Mouse (Mus musculus) midbrain, embryonic 12.5 days (tissue): ENCODE results near the gene Olfr347. TPM values are rescaled to one million over a fixed set of nuclear protein-coding genes. Genes with fewer than 3 reads are reported as not detected.

ENCODE experiments used
- ATAC-seq: fragments of 200-750 bp; cut with Nextera tagmentation; 2 replicates; pipeline ENCODE4 v1.8.0; 2017; ENCODE audit warnings: low read depth, moderate TSS enrichment, moderate library complexity; ENCODE audit not compliant: low FRiP score
- H3K27ac ChIP-seq: fragments of 300-500 bp; sonication (generic); replicated peaks from 2 replicates; pipeline ENCODE4 v1.5.1; 2016; ENCODE audit warnings: mild to moderate bottlenecking
- H3K27me3 ChIP-seq: fragments of 300-500 bp; sonication (generic); 2 replicates; pipeline ENCODE4 v1.6.1; 2016; ENCODE audit warnings: mild to moderate bottlenecking
- H3K36me3 ChIP-seq: fragments of 300-500 bp; sonication (generic); 2 replicates; pipeline ENCODE4 v1.6.1; 2016
- H3K4me1 ChIP-seq: fragments of 300-500 bp; sonication (generic); 2 replicates; pipeline ENCODE4 v1.6.1; 2016
- H3K4me2 ChIP-seq: fragments of 300-500 bp; sonication (generic); replicated peaks from 2 replicates; pipeline ENCODE4 v1.6.1; 2016; ENCODE audit warnings: mild to moderate bottlenecking, moderate library complexity
- H3K4me3 ChIP-seq: fragments of 300-500 bp; sonication (generic); 2 replicates; pipeline ENCODE4 v1.5.1; 2016; ENCODE audit warnings: mild to moderate bottlenecking
- H3K9ac ChIP-seq: fragments of 300-500 bp; sonication (generic); replicated peaks from 2 replicates; pipeline ENCODE4 v1.6.1; 2016; ENCODE audit warnings: mild to moderate bottlenecking, moderate library complexity
- H3K9me3 ChIP-seq: fragments of 300-500 bp; sonication (generic); 2 replicates; pipeline ENCODE4 v1.6.1; 2016; ENCODE audit warnings: mild to moderate bottlenecking
- whole genome bisulfite sequencing: fragments of 180-500 bp; shearing (Covaris S2); methylation state at CpG from one replicate; pipeline ENCODE4 v1.1.7; 2016; 5-methylcytosine and 5-hydroxymethylcytosine counted together
- polyA plus RNA-seq: library from polyadenylated mRNA; unstranded; fragments of >200 nt; fragmentation: Nextera tagmentation; extraction: Ambion mirVana; gene quantifications from 2 replicates; pipeline ENCODE4 v1.2.1, GENCODE M21; 2016

Gene Olfr347
- polyA plus RNA-seq, result not detected in 2 replicates

GRCm38 (mm10) chr2:36731602-36732001 is at the start of gene Olfr347:
Olfr347 (plus strand) TSS chr2:36731902.
- no peak for ATAC-seq
- H3K4me3 ChIP-seq, result no peak within 1 kb of the TSS
- no peak within 1 kb of the TSS for H3K27ac ChIP-seq
- H3K9ac ChIP-seq, result no peak within 1 kb of the TSS
- peaks cover 18% of the 10 kb centered on the region for H3K9me3 ChIP-seq
- H3K36me3 ChIP-seq, result no peaks in the 10 kb centered on the region
- H3K4me1 ChIP-seq, result no peaks in the 10 kb centered on the region
- H3K4me2 ChIP-seq, result no peak within 1 kb of the TSS
- no peaks in the 10 kb centered on the region for H3K27me3 ChIP-seq

- Histone ChIP-seq H3K4me2 (no peak within 1 kb of the TSS), H3K9me3 (peaks cover 15% of the 10 kb centered on the region), H3K4me3 (no peak within 1 kb of the TSS), H3K36me3 (no peaks in the 10 kb centered on the region), H3K4me1 (no peaks in the 10 kb centered on the region), H3K9ac (no peak within 1 kb of the TSS), H3K27ac (no peak within 1 kb of the TSS), H3K27me3 (no peaks in the 10 kb centered on the region)
- 71% methylated on average over 1 of the region's 1 CpGs for WGBS
- ATAC-seq, result no peak
Observed at GRCm38 (mm10) chr2:36685488-36685887, 46.2 kb upstream of the Olfr347 start, which contains the start of gene Olfr346. Olfr346 (plus strand) TSS chr2:36685788.

- Histone ChIP-seq H3K4me2 (no peak overlapping the region), H3K4me3 (no peak overlapping the region), H3K9me3 (peaks cover 10% of the 10 kb centered on the region; the same call in 1 of the 2 replicates), H3K27ac (no peak overlapping the region), H3K4me1 (no peaks in the 10 kb centered on the region), H3K36me3 (no peaks in the 10 kb centered on the region), H3K27me3 (no peaks in the 10 kb centered on the region), H3K9ac (no peak overlapping the region)
- ATAC-seq, result no peak
- 58% methylated on average over 3 of the region's 3 CpGs for WGBS
Observed at GRCm38 (mm10) chr2:36736226-36736625, 4.5 kb downstream of the Olfr347 start.

GRCm38 (mm10) chr2:36783976-36784375 is 52.3 kb downstream of the Olfr347 start, which contains the start of gene Olfr348:
Olfr348 (plus strand) TSS chr2:36784276.
- WGBS, result 66% methylated on average over 2 of the region's 2 CpGs
- H3K9me3 ChIP-seq, result peaks cover 15% of the 10 kb centered on the region
- H3K4me3 ChIP-seq, result no peak within 1 kb of the TSS
- H3K27ac ChIP-seq, result no peak within 1 kb of the TSS
- no peak within 1 kb of the TSS for H3K4me2 ChIP-seq
- no peak within 1 kb of the TSS for H3K9ac ChIP-seq
- H3K4me1 ChIP-seq, result no peaks in the 10 kb centered on the region
- no peaks in the 10 kb centered on the region for H3K36me3 ChIP-seq
- ATAC-seq, result no peak
- no peaks in the 10 kb centered on the region for H3K27me3 ChIP-seq

Other genes with a start within 250 kb of the Olfr347 start
- gene Olfr341, start 249.4 kb upstream of the Olfr347 start, polyA plus RNA-seq, result not detected in 2 replicates
- not detected in 2 replicates for gene Olfr342, start 206.9 kb upstream of the Olfr347 start, polyA plus RNA-seq
- not detected in 2 replicates for gene Olfr344, start 165.2 kb upstream of the Olfr347 start, polyA plus RNA-seq
- gene Olfr345, start 91.9 kb upstream of the Olfr347 start, polyA plus RNA-seq, result not detected in 2 replicates
- gene Olfr346, start 46.1 kb upstream of the Olfr347 start, polyA plus RNA-seq, result not detected in 2 replicates
- not detected in 2 replicates for gene Olfr348, start 52.4 kb downstream of the Olfr347 start, polyA plus RNA-seq
- not detected in 2 replicates for gene Olfr50, start 58.6 kb downstream of the Olfr347 start, polyA plus RNA-seq
- not detected in 2 replicates for gene Olfr3, start 85.1 kb downstream of the Olfr347 start, polyA plus RNA-seq
- gene Olfr350, start 114.4 kb downstream of the Olfr347 start, polyA plus RNA-seq, result not detected in 2 replicates
- not detected in 2 replicates for gene Olfr351, start 130.8 kb downstream of the Olfr347 start, polyA plus RNA-seq
- gene Olfr352, start 136.6 kb downstream of the Olfr347 start, polyA plus RNA-seq, result not detected in 2 replicates
- not detected in 2 replicates for gene Olfr353, start 161.0 kb downstream of the Olfr347 start, polyA plus RNA-seq
- not detected in 2 replicates for gene Olfr354, start 173.8 kb downstream of the Olfr347 start, polyA plus RNA-seq
- gene Olfr355, start 197.0 kb downstream of the Olfr347 start, polyA plus RNA-seq, result not detected in 2 replicates
- gene Olfr356, start 205.2 kb downstream of the Olfr347 start, polyA plus RNA-seq, result not detected in 2 replicates